Mouse (Mus musculus) liver, postnatal 0 days (tissue): ENCODE results near the gene Coro1c.

Experiments
- CTCF ChIP-seq: sonication (generic); IDR thresholded peaks from 2 replicates; pipeline ENCODE4 v1.5.1; 2016; ENCODE audit warnings: antibody characterized with exemption, low read depth
- EP300 ChIP-seq: IDR thresholded peaks from 2 replicates; pipeline ENCODE4 v1.6.1; 2016; ENCODE audit warnings: antibody characterized with exemption, low read depth, mild to moderate bottlenecking

- no peak for TF ChIP-seq CTCF
- peak; percentile 39 for TF ChIP-seq EP300
Measured at GRCm38 (mm10) chr5:113902017-113902416, 6.5 kb downstream of the Coro1c start.
